Mouse (Mus musculus) gastrocnemius, postnatal 4 days (tissue): ENCODE results near the gene Esam. TPM values are rescaled to one million over a fixed set of nuclear protein-coding genes. Genes with fewer than 3 reads are reported as not detected.

Source experiments
- DNase-seq, 2 experiments: peaks; one replicate each; pipeline ENCODE4 v3.0.0; 2021 to 2022; ENCODE audit warnings: low spot score in 2 of 2, mixed read lengths in 2 of 2
- total RNA-seq, 2 experiments: library from RNA; stranded (reverse); gene quantifications; 2 replicates each; pipeline ENCODE4 v1.2.3; 2021

The Esam gene
- total RNA-seq, 2 experiments from 2014 or later: 50.7 to 55.3 TPM

GRCm38 (mm10) chr9:37530031-37530887 lies 2.4 kb downstream of the Esam start:
- DNase-seq: peak in 1 of 2 experiments; percentile 47

GRCm38 (mm10) chr9:37530888-37531705 lies 3.2 kb downstream of the Esam start:
- no peak for DNase-seq

DNA sequence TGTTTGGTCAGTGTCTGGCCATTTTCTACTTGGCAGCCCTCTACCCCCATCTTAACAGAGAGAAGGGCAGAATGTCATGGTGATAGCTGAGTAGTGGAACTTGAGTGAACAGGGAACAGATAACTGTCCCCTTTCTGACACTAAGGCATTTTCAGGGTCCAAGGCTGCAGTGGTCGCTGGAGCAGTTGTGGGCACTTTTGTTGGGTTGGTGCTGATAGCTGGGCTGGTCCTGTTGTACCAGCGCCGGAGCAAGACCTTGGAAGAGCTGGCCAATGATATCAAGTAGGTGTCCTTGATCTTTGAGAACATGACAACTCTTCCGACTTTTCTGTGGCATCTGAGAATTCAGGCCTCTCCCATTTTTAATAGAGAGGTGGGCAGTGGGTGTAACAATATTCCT lies 9.0 kb downstream of the Esam start:
- DNase-seq: no peak

- DNase-seq: no peak
Observed at GRCm38 (mm10) chr9:37537658-37538250, 9.9 kb downstream of the Esam start.

DNA sequence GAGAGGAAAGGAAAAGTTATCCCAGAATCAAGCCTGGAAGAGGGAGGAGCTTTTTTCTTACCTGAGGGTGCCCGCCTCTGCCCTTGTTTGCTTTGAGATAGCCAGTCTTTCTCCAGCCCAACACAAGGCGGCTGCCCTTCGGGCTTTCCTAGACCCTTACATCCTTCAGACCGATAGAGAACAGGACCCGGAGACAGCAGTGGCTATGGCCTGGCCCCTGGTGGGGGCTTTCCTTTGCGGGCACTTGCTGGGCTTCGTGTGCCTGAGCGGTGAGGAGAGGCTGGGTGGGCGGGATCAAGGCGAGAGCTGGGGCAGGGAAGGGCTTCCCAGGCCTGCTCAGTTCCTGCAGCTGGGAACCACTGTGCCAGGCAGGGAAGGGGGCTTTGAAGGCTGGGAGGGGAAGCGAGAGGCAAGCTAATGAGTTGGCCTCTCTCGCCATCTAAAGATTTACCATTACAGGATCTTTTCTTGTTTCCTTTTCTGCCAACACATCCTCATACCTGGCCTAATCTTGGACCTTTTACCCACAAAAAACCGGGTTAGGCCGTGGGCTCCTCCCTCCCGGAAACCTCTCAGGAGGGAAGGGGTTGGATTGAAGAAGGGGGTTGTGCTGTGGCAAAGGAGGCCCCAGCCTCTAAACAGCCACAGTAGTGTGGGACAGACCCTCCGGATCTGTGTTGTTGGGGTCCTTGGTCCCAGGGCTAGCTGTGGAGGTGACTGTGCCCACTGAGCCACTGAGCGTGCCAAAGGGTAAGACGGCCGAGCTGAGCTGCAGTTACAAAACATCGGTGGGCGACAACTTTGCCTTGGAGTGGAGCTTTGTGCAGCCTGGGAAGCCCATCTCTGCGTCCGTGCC lies 11.5 kb downstream of the Esam start, which contains the start of gene Vsig2:
Gene Vsig2 (plus strand): TSS at position 86 of the 856 bp plus-strand sequence.
- DNase-seq: no peak

GRCm38 (mm10) chr9:37540226-37540625 lies 12.3 kb downstream of the Esam start:
- DNase-seq: no peak

- no peak for DNase-seq
Observed at GRCm38 (mm10) chr9:37540701-37541575, 13.1 kb downstream of the Esam start.

DNA sequence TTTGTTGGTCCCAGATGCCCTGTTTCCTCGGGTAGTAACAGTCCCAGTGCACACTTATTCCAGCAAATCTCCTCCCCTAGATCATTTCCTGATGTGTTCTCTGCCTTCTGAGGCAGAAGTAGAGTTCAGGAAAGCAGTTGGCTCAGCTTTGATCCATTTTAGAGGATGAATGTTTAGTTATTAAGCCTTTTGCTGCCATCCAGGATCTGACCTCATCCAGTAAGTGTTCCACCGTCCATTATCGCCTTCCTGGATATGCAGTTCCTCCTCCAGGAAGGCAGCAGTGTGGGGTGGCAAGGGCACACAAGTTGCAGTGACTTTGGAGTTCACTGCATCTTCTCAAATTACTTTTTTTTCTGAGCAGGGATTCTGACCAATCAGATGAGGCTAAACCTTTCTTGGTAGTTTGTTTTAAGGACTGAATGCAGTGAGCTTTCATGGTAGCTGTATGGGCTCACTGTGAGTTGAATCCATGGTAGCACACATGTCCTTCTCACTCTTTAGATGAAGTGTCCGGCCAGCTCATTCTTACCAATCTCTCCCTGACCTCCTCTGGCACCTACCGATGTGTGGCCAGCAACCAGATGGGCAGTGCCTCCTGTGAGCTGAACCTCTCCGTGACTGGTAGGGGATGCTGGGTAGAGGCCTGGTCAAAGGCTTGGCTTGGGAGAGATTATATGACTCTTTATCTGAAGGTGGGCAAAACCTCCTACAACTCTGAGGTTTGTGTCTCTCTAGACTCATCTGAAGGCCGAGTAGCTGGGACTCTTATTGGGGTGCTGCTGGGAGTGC lies 14.2 kb downstream of the Esam start:
- DNase-seq: no peak

GRCm38 (mm10) chr9:37543869-37544440 lies 16.1 kb downstream of the Esam start:
- no peak for DNase-seq

GRCm38 (mm10) chr9:37544447-37545165 lies 16.7 kb downstream of the Esam start:
- peak in 1 of 2 experiments; percentile 60 for DNase-seq

DNA sequence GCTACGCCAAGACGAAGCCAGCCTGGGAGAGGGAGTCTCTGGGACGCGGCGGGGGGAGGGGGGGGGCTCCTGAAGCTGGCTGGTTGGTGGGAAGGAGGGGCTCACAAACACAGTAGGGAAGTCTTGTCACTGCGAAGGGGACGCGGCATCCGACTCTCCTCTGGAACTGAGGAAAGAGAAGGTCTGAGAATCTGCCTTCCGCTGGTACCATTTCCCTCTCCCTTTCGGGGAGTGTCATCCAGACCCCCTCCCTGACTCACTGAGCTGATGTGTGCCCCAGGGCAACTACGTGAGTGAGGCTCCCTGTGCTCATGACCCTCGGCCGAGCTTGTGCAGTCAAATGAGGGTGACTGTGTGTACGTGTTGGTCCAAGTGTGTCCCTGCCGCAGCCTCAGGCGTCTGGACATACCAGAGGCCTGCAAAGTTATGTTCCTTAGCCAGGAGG lies 17.3 kb downstream of the Esam start:
- DNase-seq: no peak

DNA sequence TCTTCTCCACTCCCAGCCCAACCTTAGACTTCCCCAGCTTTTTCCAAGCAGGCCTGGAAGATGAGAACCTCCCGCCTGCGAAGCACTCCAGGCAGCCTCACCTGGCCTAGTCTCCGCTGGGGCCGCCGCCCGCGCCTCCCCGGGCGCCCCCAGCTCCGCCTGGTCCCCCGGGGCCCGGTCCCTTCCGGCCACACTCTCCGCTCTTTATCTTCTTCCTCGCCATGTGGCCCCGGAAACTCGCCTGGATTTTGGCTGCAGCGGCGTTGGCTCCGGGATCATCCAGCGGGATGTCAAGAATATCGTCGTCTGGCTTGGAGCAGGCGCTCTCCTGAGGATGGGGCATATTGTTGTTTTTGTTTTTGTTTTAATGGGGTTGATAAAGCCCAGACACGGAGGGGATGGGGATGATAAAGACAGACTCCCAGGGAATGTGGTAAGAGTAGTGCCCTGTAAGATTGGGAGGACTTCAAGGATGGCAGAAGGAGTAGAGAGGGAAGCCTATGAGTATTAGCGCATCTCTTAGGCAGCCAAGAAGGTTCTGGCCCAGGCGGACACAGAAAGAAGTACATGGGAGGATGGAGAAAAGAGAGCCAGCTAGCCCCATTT lies 18.1 kb downstream of the Esam start:
- DNase-seq: no peak

DNA sequence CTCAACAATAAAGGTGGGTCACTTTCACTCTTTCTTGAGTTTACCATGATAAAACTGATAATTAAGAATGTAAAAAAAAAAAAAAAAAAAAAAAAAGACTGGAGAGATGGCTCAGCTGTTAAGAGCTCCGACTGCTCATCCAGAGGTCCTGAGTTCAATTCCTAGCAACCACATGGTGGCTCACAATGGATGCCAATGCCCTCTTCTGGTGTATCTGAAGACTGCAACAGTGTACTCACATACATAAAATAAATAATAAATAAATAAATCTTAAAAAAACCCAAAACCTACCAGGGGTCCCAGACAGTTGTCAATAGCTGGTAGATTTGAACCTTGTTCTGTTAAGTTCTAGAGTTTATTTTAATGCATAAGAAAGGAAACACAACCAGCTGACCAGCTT lies 19.0 kb downstream of the Esam start:
- no peak for DNase-seq

DNA sequence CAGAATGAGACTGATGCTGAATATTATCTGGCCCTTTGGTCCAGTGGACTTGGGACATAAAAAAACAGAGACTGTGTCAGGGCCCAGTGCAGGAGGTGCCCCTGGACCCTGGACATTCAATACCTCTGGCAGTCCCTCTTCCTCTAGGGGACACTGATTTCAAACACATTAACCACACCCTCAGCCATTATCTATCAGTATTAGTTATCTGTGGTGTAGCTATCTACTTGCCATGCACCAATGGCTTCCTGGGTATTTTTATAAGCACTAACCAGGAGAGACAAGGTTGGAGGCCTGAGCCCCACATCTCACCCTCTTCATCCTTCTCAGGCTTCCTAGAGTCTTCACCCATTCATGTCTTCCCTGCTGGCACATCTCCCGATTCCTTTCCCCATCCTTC lies 22.6 kb downstream of the Esam start:
- DNase-seq: no peak

DNA sequence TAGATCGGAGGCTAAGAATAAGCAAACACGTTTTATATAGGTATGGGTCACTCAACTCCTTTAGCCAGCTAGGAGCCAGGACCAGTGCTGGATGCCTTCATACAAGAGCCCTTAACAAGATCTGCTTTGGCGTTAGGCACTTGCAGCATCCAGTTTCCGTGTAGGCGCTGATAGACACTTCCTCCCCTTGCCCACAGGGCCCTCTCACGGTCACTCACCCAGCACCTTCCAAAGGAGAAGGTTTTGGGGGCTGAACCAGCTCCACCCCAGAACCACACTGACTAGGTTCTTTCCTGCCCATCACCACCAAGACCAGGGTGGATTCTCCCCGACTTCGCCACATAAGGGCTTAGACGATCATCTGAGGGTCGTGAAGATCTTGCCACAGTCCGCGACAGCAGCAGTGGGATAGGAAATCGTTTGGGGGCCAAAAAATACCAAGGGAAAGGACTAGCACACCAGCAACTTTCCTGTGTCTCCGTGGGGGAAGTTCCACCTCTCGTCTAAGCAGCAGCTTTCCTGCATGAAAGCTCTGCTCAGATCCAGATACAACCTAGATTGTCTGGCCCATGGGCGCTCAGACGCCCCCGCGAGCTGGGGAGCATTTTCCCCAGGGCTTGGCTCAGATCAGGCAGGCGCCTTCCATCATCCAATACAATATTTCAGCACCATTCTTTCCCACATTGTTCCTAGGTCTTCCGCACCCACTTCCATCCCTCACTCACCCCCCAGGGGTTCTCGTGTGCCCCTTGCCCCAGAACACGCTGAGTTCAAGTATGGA lies 24.1 kb downstream of the Esam start:
- DNase-seq: no peak

DNA sequence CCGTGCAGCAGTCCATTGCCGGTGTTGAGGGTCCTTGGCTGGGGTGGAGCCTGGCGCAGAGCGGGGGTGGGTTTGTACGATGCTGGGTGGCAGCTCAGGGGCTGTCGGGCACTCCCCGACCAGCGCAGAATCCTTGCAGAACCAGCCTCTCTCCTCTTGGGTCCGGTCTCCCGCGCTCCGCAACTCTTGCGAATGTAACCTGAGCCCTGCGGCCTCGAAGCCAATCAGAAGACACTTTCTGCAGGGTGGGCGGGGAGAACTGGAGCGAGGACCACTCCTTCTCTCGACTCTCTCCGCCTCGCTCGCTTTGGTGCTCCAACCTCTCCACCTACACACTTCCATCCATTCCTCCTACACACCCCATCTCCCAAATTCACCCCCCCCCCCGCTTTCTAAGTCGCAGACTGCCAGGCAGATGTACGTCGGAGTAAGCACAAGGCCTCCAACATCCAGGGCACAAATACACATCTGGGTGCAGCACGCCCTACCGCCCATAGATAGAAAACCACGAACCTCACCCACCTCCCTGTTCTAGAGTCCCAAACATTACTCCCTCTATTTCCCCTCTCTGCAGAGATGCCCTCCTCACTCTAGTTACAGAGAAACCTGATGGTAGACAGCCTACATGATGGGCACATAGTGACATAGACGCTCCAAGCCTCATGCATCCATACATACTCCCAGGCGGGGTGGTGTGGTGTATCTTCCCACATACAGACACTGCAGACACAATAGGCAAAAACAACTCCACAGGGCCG lies 24.8 kb downstream of the Esam start, which contains the start of gene Nrgn:
Gene Nrgn (minus strand): TSS at position 369 of the 758 bp plus-strand sequence.
- peak in 1 of 2 experiments; percentile 78 for DNase-seq
